Mouse (Mus musculus) myocyte (in vitro differentiated cells): ENCODE measurements around the gene Cyp1b1.

ENCODE experiments used
- CEBPB ChIP-seq: IDR thresholded peaks from 2 replicates; pipeline ENCODE4 v1.6.1; 2011; ENCODE audit warnings: mild to moderate bottlenecking, moderate library complexity; ENCODE audit not compliant: poor library complexity, insufficient read depth, severe bottlenecking
- MYOG ChIP-seq, 3 experiments: IDR thresholded peaks; one replicate each; pipeline ENCODE4 v1.6.1; 2011; ENCODE audit warnings: control low read depth in 2 of 3, low read depth in 2 of 3, mild to moderate bottlenecking in 2 of 3; ENCODE audit not compliant: insufficient read length in 2 of 3, control insufficient read depth in 1 of 3, insufficient read depth in 1 of 3
- POLR2A ChIP-seq: IDR thresholded peaks from one replicate; pipeline ENCODE4 v1.6.1; 2011; ENCODE audit warnings: low read depth, mild to moderate bottlenecking, control low read depth, moderate library complexity; ENCODE audit not compliant: insufficient read length
- USF1 ChIP-seq: IDR thresholded peaks from one replicate; pipeline ENCODE4 v1.6.1; 2011; ENCODE audit warnings: low read depth, mild to moderate bottlenecking, control low read depth, moderate library complexity

DNA sequence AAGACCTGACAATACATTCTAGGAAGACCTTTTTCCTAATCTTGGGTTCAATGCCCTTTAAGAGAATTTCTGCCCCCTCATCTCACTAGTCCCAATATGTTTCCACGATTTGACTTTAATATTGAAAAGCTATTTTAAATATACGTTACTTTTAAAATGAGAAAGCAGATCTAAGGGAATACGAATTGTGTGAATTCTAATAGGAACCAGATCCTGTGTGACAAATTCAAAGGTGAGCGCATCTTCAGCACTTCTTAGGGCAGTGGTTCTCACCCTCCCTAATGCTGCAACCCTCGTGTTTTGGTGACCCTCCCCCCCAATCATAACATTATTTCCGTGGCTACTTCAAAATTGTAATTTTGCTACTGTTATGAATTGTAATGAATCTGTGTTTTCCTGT lies 2.9 kb downstream of the Cyp1b1 start:
- TF ChIP-seq CEBPB (no peak), MYOG (IDR thresholded peaks at IDR 0.05; ENCODE audit: control insufficient read depth in 1 of 3, insufficient read depth in 1 of 3, insufficient read length in 2 of 3, low read depth in 2 of 3) (no peak), POLR2A (no peak), USF1 (no peak)
